Mouse (Mus musculus) forebrain, postnatal 0 days (tissue): Measurements from ENCODE around the gene Sat2. TPM values are rescaled to one million over a fixed set of nuclear protein-coding genes. Genes with fewer than 3 reads are reported as not detected.

Experiments used
- ATAC-seq: fragments of 200-750 bp; cut with Nextera tagmentation; 2 replicates; pipeline ENCODE4 v1.8.0; 2017; ENCODE audit warnings: mild to moderate bottlenecking, moderate library complexity
- DNase-seq: peaks from one replicate; pipeline ENCODE4 v3.0.0-alpha.2; 2015
- H3K27ac ChIP-seq: fragments of 300-500 bp; sonication (generic); 2 replicates; pipeline ENCODE4 v1.5.1; 2014; ENCODE audit warnings: low read depth, mild to moderate bottlenecking, antibody characterized with exemption, low read length, moderate library complexity, mixed read lengths
- H3K27me3 ChIP-seq: fragments of 300-500 bp; sonication (generic); 2 replicates; pipeline ENCODE4 v1.6.1; 2014; ENCODE audit warnings: mild to moderate bottlenecking, low read length, mixed read lengths; ENCODE audit not compliant: insufficient read depth
- H3K36me3 ChIP-seq: fragments of 300-500 bp; sonication (generic); 2 replicates; pipeline ENCODE4 v1.6.1; 2014; ENCODE audit warnings: mild to moderate bottlenecking, moderate library complexity; ENCODE audit not compliant: insufficient read depth
- H3K4me1 ChIP-seq: fragments of 300-500 bp; sonication (generic); 2 replicates; pipeline ENCODE4 v1.6.1; 2014; ENCODE audit warnings: antibody characterized with exemption; ENCODE audit not compliant: insufficient read depth
- H3K4me2 ChIP-seq: fragments of 300-500 bp; sonication (generic); 2 replicates; pipeline ENCODE4 v1.6.1; 2014; ENCODE audit warnings: low read depth, mild to moderate bottlenecking, moderate library complexity
- H3K4me3 ChIP-seq: fragments of 300-500 bp; sonication (generic); 2 replicates; pipeline ENCODE4 v1.5.1; 2014; ENCODE audit warnings: low read depth, low read length, mixed read lengths
- H3K9ac ChIP-seq: fragments of 300-500 bp; sonication (generic); 2 replicates; pipeline ENCODE4 v1.6.1; 2014; ENCODE audit warnings: mild to moderate bottlenecking
- H3K9me3 ChIP-seq: fragments of 300-500 bp; sonication (generic); 2 replicates; pipeline ENCODE4 v1.6.1; 2016; ENCODE audit warnings: low read length
- CTCF ChIP-seq: sonication (generic); IDR thresholded peaks from 2 replicates; pipeline ENCODE4 v1.5.1; 2016; ENCODE audit warnings: antibody characterized with exemption, control low read depth, low read depth
- WGBS: fragments of 180-500 bp; shearing (Covaris S2); extraction: QIAGEN DNeasy Blood & Tissue Kit; methylation state at CpG from one replicate; pipeline ENCODE4 v1.1.7; 2014; 5-methylcytosine and 5-hydroxymethylcytosine counted together
- polyA plus RNA-seq: library from polyadenylated mRNA; unstranded; fragments of >200 nt; fragmentation: Nextera tagmentation; extraction: Ambion mirVana; gene quantifications from 2 replicates; pipeline ENCODE4 v1.2.1, GENCODE M21; 2015
- total RNA-seq: library from RNA; depleted of rRNA; stranded (reverse); fragments of >200 nt; gene quantifications from 2 replicates; pipeline ENCODE4 v1.2.3, GENCODE M21; 2014

The Sat2 gene
- total and polyA plus RNA-seq, 2 experiments from 2014 or later, result 8.6 to 28.0 TPM

GRCm38 (mm10) chr11:69600098-69600497 is 21.7 kb upstream of the Sat2 start:
- H3K27me3 ChIP-seq, result no peaks in the 10 kb centered on the region
- no peak for TF ChIP-seq CTCF
- H3K9me3 ChIP-seq, result no peaks in the 10 kb centered on the region
- WGBS, result 11% methylated on average over 6 of the region's 6 CpGs
- ATAC-seq (peak; percentile 74; the same call in 1 of the 2 replicates), DNase-seq (peak; percentile 50)
- peaks cover 15% of the 10 kb centered on the region for H3K4me1 ChIP-seq
- 0 out of 2 replicates have a peak overlapping the region, but pooled peaks have one; percentile 35 for H3K27ac ChIP-seq
- 0 out of 2 replicates have a peak overlapping the region, but pooled peaks have one; percentile 22 for H3K9ac ChIP-seq
- peaks cover 30% of the 10 kb centered on the region; the same call in 1 of the 2 replicates for H3K36me3 ChIP-seq
- no peak overlapping the region for H3K4me3 ChIP-seq
- H3K4me2 ChIP-seq, result no peak overlapping the region

GRCm38 (mm10) chr11:69601768-69602167 is 20.1 kb upstream of the Sat2 start:
- Histone ChIP-seq H3K9me3 (no peaks in the 10 kb centered on the region), H3K36me3 (peaks cover 23% of the 10 kb centered on the region; the same call in 1 of the 2 replicates), H3K4me2 (no peak overlapping the region), H3K27me3 (no peaks in the 10 kb centered on the region), H3K9ac (no peak overlapping the region), H3K27ac (no peak overlapping the region), H3K4me1 (peaks cover 15% of the 10 kb centered on the region), H3K4me3 (no peak overlapping the region)
- no peak for DNase-seq
- 72% methylated on average over 3 of the region's 3 CpGs for WGBS
- ATAC-seq, result no peak
- TF ChIP-seq CTCF, result no peak

GRCm38 (mm10) chr11:69603516-69603915 is 18.3 kb upstream of the Sat2 start:
- no peak for DNase-seq
- TF ChIP-seq CTCF, result no peak
- WGBS, result 78% methylated on average over 8 of the region's 8 CpGs
- Histone ChIP-seq H3K27ac (no peak overlapping the region), H3K9me3 (no peaks in the 10 kb centered on the region), H3K9ac (no peak overlapping the region), H3K4me3 (no peak overlapping the region), H3K27me3 (no peaks in the 10 kb centered on the region), H3K4me1 (peaks cover 15% of the 10 kb centered on the region), H3K4me2 (peak overlapping the region; percentile 94), H3K36me3 (peaks cover 23% of the 10 kb centered on the region; the same call in 1 of the 2 replicates)
- ATAC-seq, result no peak

- Histone ChIP-seq H3K4me2 (peak overlapping the region; percentile 94), H3K4me1 (peaks cover 15% of the 10 kb centered on the region), H3K9me3 (no peaks in the 10 kb centered on the region), H3K4me3 (peak overlapping the region; percentile 48), H3K27ac (peak overlapping the region; percentile 81), H3K36me3 (peaks cover 21% of the 10 kb centered on the region; the same call in 1 of the 2 replicates), H3K27me3 (no peaks in the 10 kb centered on the region), H3K9ac (peak overlapping the region; percentile 78)
- no peak for TF ChIP-seq CTCF
- WGBS, result 52% methylated on average over 3 of the region's 3 CpGs
- ATAC-seq (no peak; the same call in 1 of the 2 replicates), DNase-seq (no peak)
Measured at GRCm38 (mm10) chr11:69604347-69604746, 17.5 kb upstream of the Sat2 start.

- H3K27me3 ChIP-seq, result no peaks in the 10 kb centered on the region
- peaks cover 16% of the 10 kb centered on the region; the same call in 1 of the 2 replicates for H3K36me3 ChIP-seq
- peak; percentile 58 for DNase-seq
- H3K9ac ChIP-seq, result peak overlapping the region; percentile 78
- peak; percentile 67 for ATAC-seq
- H3K27ac ChIP-seq, result peak overlapping the region; percentile 81
- peaks cover 13% of the 10 kb centered on the region for H3K4me1 ChIP-seq
- H3K9me3 ChIP-seq, result no peaks in the 10 kb centered on the region
- WGBS, result 3% methylated on average over 57 of the region's 73 CpGs
- no peak for TF ChIP-seq CTCF
- H3K4me3 ChIP-seq, result peak overlapping the region; percentile 48
- peak overlapping the region; percentile 94 for H3K4me2 ChIP-seq
Measured at GRCm38 (mm10) chr11:69604795-69605664, 16.8 kb upstream of the Sat2 start.

- Histone ChIP-seq H3K27ac (peak within 1 kb of the TSS; percentile 81), H3K4me3 (peak within 1 kb of the TSS; percentile 48), H3K9ac (peak within 1 kb of the TSS; percentile 78), H3K36me3 (peaks cover 8% of the 10 kb centered on the region; the same call in 1 of the 2 replicates), H3K27me3 (no peaks in the 10 kb centered on the region), H3K4me2 (peak within 1 kb of the TSS; percentile 94), H3K4me1 (peaks cover 8% of the 10 kb centered on the region), H3K9me3 (no peaks in the 10 kb centered on the region)
- ATAC-seq (peak; percentile 95), DNase-seq (peak; percentile 93)
- 3% methylated on average over 32 of the region's 32 CpGs for WGBS
- TF ChIP-seq CTCF, result no peak
Measured at GRCm38 (mm10) chr11:69605726-69606490, 15.9 kb upstream of the Sat2 start, which contains the start of gene Atp1b2. Atp1b2 (minus strand) TSS chr11:69605942.
